8 mouse cellular contexts compared by ENCODE assay signal in the genomic region with DNA sequence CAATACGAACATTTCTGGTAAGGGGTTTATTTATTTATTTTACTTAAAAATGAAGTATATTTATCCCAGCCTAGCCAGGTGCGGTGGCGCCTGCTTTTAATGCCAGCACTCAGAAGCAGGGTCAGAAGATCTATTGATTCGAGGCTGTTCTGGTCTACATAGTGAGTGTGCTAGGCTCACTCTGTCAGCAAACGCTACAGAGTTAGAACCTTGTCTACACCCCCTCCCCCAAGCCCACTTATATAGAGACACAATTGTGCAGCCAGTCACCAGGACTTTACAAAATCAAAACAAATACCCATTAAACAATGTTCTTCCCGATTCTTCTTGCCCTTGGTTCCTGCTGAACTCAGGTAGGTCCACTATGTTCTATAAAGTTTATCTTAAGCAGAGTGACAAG. TPM values are rescaled to one million over a fixed set of nuclear protein-coding genes. Genes with fewer than 3 reads are reported as not detected.
DNase-seq lines count a peak whose midpoint lies in the region; ATAC-seq and TF ChIP-seq lines count a peak whose summit lies in the region.

No protein-coding gene starts in this region.

- peak overlapping the region; percentile 66 for H3K4me3 ChIP-seq in kidney, postnatal 0 days (replicated peaks; ENCODE audit: low read depth, low read length)
- H3K4me3 ChIP-seq in hindbrain, embryonic 12.5 days = peak overlapping the region; percentile 59
- peak overlapping the region; percentile 67 for H3K4me3 ChIP-seq in midbrain, embryonic 14.5 days (replicated peaks; ENCODE audit: low read depth, low read length)

- no peak for DNase-seq in kidney, postnatal 0 days (ENCODE audit: low spot score)
- DNase-seq in kidney, adult 8-10 months = no peak
- peak; percentile 14 to 17 for DNase-seq in cerebellum, postnatal 10 days
- DNase-seq in midbrain, embryonic 14.5 days = peak; percentile 14
- DNase-seq in retina, postnatal 1 day = no peak
- DNase-seq in lung, postnatal 14 days = no peak
- no peak for DNase-seq in adrenal gland, postnatal 14 days

- H3K4me1 ChIP-seq in kidney, postnatal 0 days (replicated peaks; ENCODE audit: insufficient read depth, low read length) = peaks cover 6% of the 10 kb centered on the region; the same call in 1 of the 2 replicates
- peaks cover 15% of the 10 kb centered on the region for H3K4me1 ChIP-seq in hindbrain, embryonic 12.5 days
- peaks cover 4% of the 10 kb centered on the region for H3K4me1 ChIP-seq in midbrain, embryonic 14.5 days (ENCODE audit: control insufficient read depth, insufficient read depth, low read length)

- H3K9ac ChIP-seq in kidney, postnatal 0 days (ENCODE audit: low read depth, low read length) = 0 out of 2 replicates have a peak overlapping the region, but pooled peaks have one; percentile 66
- peak overlapping the region; percentile 65; the same call in 1 of the 2 replicates for H3K9ac ChIP-seq in hindbrain, embryonic 12.5 days
- no peak overlapping the region for H3K9ac ChIP-seq in midbrain, embryonic 14.5 days (replicated peaks; ENCODE audit: low read length)

- WGBS in kidney, postnatal 0 days = 32% methylated on average over 6 of the region's 6 CpGs
- 28% methylated on average over 6 of the region's 6 CpGs for WGBS in hindbrain, embryonic 12.5 days
- WGBS in midbrain, embryonic 14.5 days = 36% methylated on average over 6 of the region's 6 CpGs

- no peaks in the 10 kb centered on the region for H3K27me3 ChIP-seq in kidney, postnatal 0 days (ENCODE audit: insufficient read depth, low read length)
- H3K27me3 ChIP-seq in hindbrain, embryonic 12.5 days = no peaks in the 10 kb centered on the region
- no peaks in the 10 kb centered on the region for H3K27me3 ChIP-seq in midbrain, embryonic 14.5 days (ENCODE audit: control insufficient read depth, insufficient read depth, low read length)

- no peaks in the 10 kb centered on the region for H3K9me3 ChIP-seq in kidney, postnatal 0 days (replicated peaks; ENCODE audit: low read length)
- H3K9me3 ChIP-seq in hindbrain, embryonic 12.5 days (replicated peaks) = no peaks in the 10 kb centered on the region
- no peaks in the 10 kb centered on the region for H3K9me3 ChIP-seq in midbrain, embryonic 14.5 days (ENCODE audit: control insufficient read depth, low read length)

- peak overlapping the region; percentile 83 for H3K4me2 ChIP-seq in kidney, postnatal 0 days (ENCODE audit: low read length)
- H3K4me2 ChIP-seq in hindbrain, embryonic 12.5 days (replicated peaks) = peak overlapping the region; percentile 66
- peak overlapping the region; percentile 73 for H3K4me2 ChIP-seq in midbrain, embryonic 14.5 days (ENCODE audit: low read length)

- H3K36me3 ChIP-seq in kidney, postnatal 0 days (ENCODE audit: insufficient read depth, low read length) = no peaks in the 10 kb centered on the region
- H3K36me3 ChIP-seq in hindbrain, embryonic 12.5 days = no peaks in the 10 kb centered on the region
- H3K36me3 ChIP-seq in midbrain, embryonic 14.5 days (ENCODE audit: control insufficient read depth, insufficient read depth, low read length) = no peaks in the 10 kb centered on the region

- H3K27ac ChIP-seq in kidney, postnatal 0 days = no peak overlapping the region
- no peak overlapping the region for H3K27ac ChIP-seq in hindbrain, embryonic 12.5 days
- no peak overlapping the region for H3K27ac ChIP-seq in midbrain, embryonic 14.5 days (replicated peaks; ENCODE audit: low read depth, low read length)

- no peak for ATAC-seq in kidney, postnatal 0 days (replicated peaks; ENCODE audit: low FRiP score, low read depth)
- ATAC-seq in hindbrain, embryonic 12.5 days (ENCODE audit: low FRiP score) = no peak
- ATAC-seq in midbrain, embryonic 14.5 days (ENCODE audit: low FRiP score, low TSS enrichment) = no peak

- no peak for TF ChIP-seq CTCF in kidney, postnatal 0 days (IDR thresholded peaks at IDR 0.05; ENCODE audit: low read depth)

RNA-seq across cellular contexts. Expression of a gene that starts 0.8 kb away (rescaled TPM):
- polyA plus RNA-seq in kidney, postnatal 0 days (2015; fragmentation: Nextera tagmentation; extraction: Ambion mirVana) = 40.4 and 46.6 TPM in 2 replicates
- 37.8 and 41.8 TPM in 2 replicates for polyA plus RNA-seq in hindbrain, embryonic 12.5 days (2016; fragmentation: Nextera tagmentation; extraction: Ambion mirVana)
- polyA plus RNA-seq in midbrain, embryonic 14.5 days (2014; fragmentation: Nextera tagmentation; extraction: Ambion mirVana) = 30.5 and 31.7 TPM in 2 replicates
- total RNA-seq in adrenal gland, postnatal 14 days (2021) = 135 and 145 TPM in 2 replicates

RNA-seq across cellular contexts. Expression of a gene that starts 33.0 kb away (rescaled TPM):
- 64.3 and 64.9 TPM in 2 replicates for polyA plus RNA-seq in kidney, postnatal 0 days (2015; fragmentation: Nextera tagmentation; extraction: Ambion mirVana)
- polyA plus RNA-seq in hindbrain, embryonic 12.5 days (2016; fragmentation: Nextera tagmentation; extraction: Ambion mirVana) = 37.5 and 43.0 TPM in 2 replicates
- 23.7 and 24.7 TPM in 2 replicates for polyA plus RNA-seq in midbrain, embryonic 14.5 days (2014; fragmentation: Nextera tagmentation; extraction: Ambion mirVana)
- total RNA-seq in adrenal gland, postnatal 14 days (2021) = 121 and 137 TPM in 2 replicates

RNA-seq across cellular contexts. Expression of a gene that starts 43.8 kb away (rescaled TPM):
- 29.0 and 30.7 TPM in 2 replicates for polyA plus RNA-seq in kidney, postnatal 0 days (2015; fragmentation: Nextera tagmentation; extraction: Ambion mirVana)
- 71.1 and 73.1 TPM in 2 replicates for polyA plus RNA-seq in hindbrain, embryonic 12.5 days (2016; fragmentation: Nextera tagmentation; extraction: Ambion mirVana)
- 50.9 and 62.2 TPM in 2 replicates for polyA plus RNA-seq in midbrain, embryonic 14.5 days (2014; fragmentation: Nextera tagmentation; extraction: Ambion mirVana)
- total RNA-seq in adrenal gland, postnatal 14 days (2021) = 17.2 and 18.0 TPM in 2 replicates

Comparison
In these comparisons a context has a peak if more than half of its experiments do, and no peak if none do; other contexts are left out.
1. DNase-seq: peak in cerebellum, postnatal 10 days (2 of 2) and midbrain, embryonic 14.5 days (single experiment); none in kidney, postnatal 0 days (single experiment), kidney, adult 8-10 months (0 of 2), retina, postnatal 1 day (single experiment), lung, postnatal 14 days (single experiment) and adrenal gland, postnatal 14 days (single experiment).
2. Peak in every context shown above with its lines, with median percentiles within 50 percentile points of each other: H3K4me2 ChIP-seq and H3K4me3 ChIP-seq.